Mouse (Mus musculus) liver, adult 2 months (tissue): ENCODE measurements around the gene Magi2.

ENCODE experiments used
- CTCF ChIP-seq: fragments of 200-500 bp; IDR thresholded peaks from 2 replicates; pipeline ENCODE4 v1.5.1; 2011; ENCODE audit warnings: low read depth, low read length, control low read depth
- POLR2A ChIP-seq: fragments of 200-500 bp; IDR thresholded peaks from 2 replicates; pipeline ENCODE4 v1.6.1; 2011; ENCODE audit warnings: low read length, control low read depth; ENCODE audit not compliant: insufficient read depth; ENCODE audit errors: extremely low read depth

- peak; percentile 26; the same call in 1 of the 2 replicates for TF ChIP-seq CTCF
- no peak for TF ChIP-seq POLR2A
These were observed 1474.9 kb downstream of the Magi2 start for GRCm38 (mm10) chr5:20701483-20702421.
